Mouse (Mus musculus) layer of hippocampus, adult 8-10 months (tissue): ENCODE measurements around the gene Emsy. TPM values are rescaled to one million over a fixed set of nuclear protein-coding genes. Genes with fewer than 3 reads are reported as not detected.

ENCODE experiments used
- DNase-seq, 2 experiments: peaks; one replicate each; pipeline ENCODE4 v3.0.0; 2022; ENCODE audit warnings: low spot score in 2 of 2
- total RNA-seq, 4 experiments: library from RNA; stranded (reverse); gene quantifications; 2 replicates each; pipeline ENCODE4 v1.2.4; 2022

The Emsy gene
- total RNA-seq, 4 experiments from 2014 or later: 56.5 to 76.9 (median 72.2) TPM

GRCm38 (mm10) chr7:98542731-98543142, 113.8 kb downstream of the Emsy start:
- DNase-seq: no peak

GRCm38 (mm10) chr7:98542267-98542666, 114.3 kb downstream of the Emsy start:
- no peak for DNase-seq

- no peak for DNase-seq
Observed at GRCm38 (mm10) chr7:98541564-98541963, 115.0 kb downstream of the Emsy start.

- no peak for DNase-seq
Observed at GRCm38 (mm10) chr7:98540879-98541278, 115.7 kb downstream of the Emsy start.

- DNase-seq: no peak
Observed at GRCm38 (mm10) chr7:98537967-98538573, 118.5 kb downstream of the Emsy start.

- no peak for DNase-seq
Observed at GRCm38 (mm10) chr7:98537210-98537966, 119.2 kb downstream of the Emsy start.

Other genes starting within 250 kb of the Emsy start
- under 1 TPM in 1 of 4 experiments, not detected in 3; 0.17 TPM for gene Gucy2d, start 216.4 kb downstream of the Emsy start, total RNA-seq
- 1 to 10 TPM; 2.0 to 2.8 (median 2.4) TPM for gene Lrrc32, start 167.5 kb downstream of the Emsy start, total RNA-seq
- gene Thap12, start 46.3 kb upstream of the Emsy start, total RNA-seq: 10 to 100 TPM; 64.1 to 80.3 (median 70.4) TPM
- 1 to 10 TPM; 1.4 to 4.4 (median 1.9) TPM for gene Wnt11, start 178.3 kb upstream of the Emsy start, total RNA-seq